Mouse (Mus musculus) small intestine, adult 2 months (tissue): ENCODE measurements around the gene Abcf2. TPM values are rescaled to one million over a fixed set of nuclear protein-coding genes. Genes with fewer than 3 reads are reported as not detected.

ENCODE experiments used
- H3K27ac ChIP-seq: fragments of 200-500 bp; 2 replicates; pipeline ENCODE4 v1.5.1; 2012; ENCODE audit warnings: low read depth, low read length, control low read depth, inconsistent platforms; ENCODE audit not compliant: insufficient read depth
- H3K27me3 ChIP-seq: fragments of 200-500 bp; 2 replicates; pipeline ENCODE4 v1.6.1; 2012; ENCODE audit warnings: mild to moderate bottlenecking, moderate library complexity, low read length, inconsistent platforms; ENCODE audit not compliant: control insufficient read depth, insufficient read depth
- H3K36me3 ChIP-seq: fragments of 200-500 bp; 2 replicates; pipeline ENCODE4 v1.6.1; 2012; ENCODE audit warnings: mild to moderate bottlenecking, low read length, control low read depth, inconsistent platforms; ENCODE audit not compliant: control insufficient read depth, insufficient read depth
- H3K4me1 ChIP-seq: fragments of 200-500 bp; 2 replicates; pipeline ENCODE4 v1.6.1; 2012; ENCODE audit warnings: low read length, inconsistent platforms, mixed read lengths; ENCODE audit not compliant: control insufficient read depth, insufficient read depth, insufficient read length
- H3K4me3 ChIP-seq: fragments of 200-500 bp; 2 replicates; pipeline ENCODE4 v1.5.1; 2012; ENCODE audit warnings: low read depth, mild to moderate bottlenecking, control low read depth, inconsistent platforms, low read length, moderate library complexity
- CTCF ChIP-seq: fragments of 200-500 bp; IDR thresholded peaks from 2 replicates; pipeline ENCODE4 v1.5.1; 2012; ENCODE audit warnings: low read depth, mild to moderate bottlenecking, control low read depth, inconsistent platforms, low read length, moderate library complexity, mixed read lengths; ENCODE audit not compliant: insufficient replicate concordance, insufficient read length; ENCODE audit errors: extremely low read depth
- POLR2A ChIP-seq: fragments of 200-500 bp; IDR thresholded peaks from 2 replicates; pipeline ENCODE4 v1.6.1; 2012; ENCODE audit warnings: low read depth, mild to moderate bottlenecking, control low read depth, inconsistent platforms, low read length, moderate library complexity
- WGBS: fragments of 180-500 bp; shearing (Covaris S2); methylation state at CpG from one replicate; pipeline ENCODE4 v1.1.7; 2018; 5-methylcytosine and 5-hydroxymethylcytosine counted together
- polyA plus RNA-seq: library from polyadenylated mRNA; depleted of rRNA; stranded (reverse); fragments of >200 nt; gene quantifications from 2 replicates; pipeline ENCODE4 v1.2.3, GENCODE M21; 2012

The Abcf2 gene
- polyA plus RNA-seq, 1 experiment, result 32.3 TPM

GRCm38 (mm10) chr5:24595786-24596380, 18.6 kb upstream of the Abcf2 start:
- Histone ChIP-seq H3K4me1 (peaks cover 11% of the 10 kb centered on the region), H3K4me3 (no peak overlapping the region), H3K36me3 (peaks cover 11% of the 10 kb centered on the region; the same call in 1 of the 2 replicates), H3K27ac (no peak overlapping the region), H3K27me3 (peaks cover 10% of the 10 kb centered on the region)
- 76% methylated on average over 14 of the region's 14 CpGs for WGBS
- TF ChIP-seq CTCF, result no peak
- TF ChIP-seq POLR2A, result no peak

GRCm38 (mm10) chr5:24595261-24595660, 18.0 kb upstream of the Abcf2 start:
- WGBS, result 89% methylated on average over 5 of the region's 5 CpGs
- no peak for TF ChIP-seq CTCF
- TF ChIP-seq POLR2A, result no peak

GRCm38 (mm10) chr5:24594346-24594745, 17.1 kb upstream of the Abcf2 start:
- peaks cover 10% of the 10 kb centered on the region for H3K27me3 ChIP-seq
- no peak for TF ChIP-seq CTCF
- no peak for TF ChIP-seq POLR2A
- 95% methylated on average over 5 of the region's 5 CpGs for WGBS
- peaks cover 11% of the 10 kb centered on the region for H3K4me1 ChIP-seq
- H3K36me3 ChIP-seq, result peaks cover 11% of the 10 kb centered on the region; the same call in 1 of the 2 replicates
- H3K27ac ChIP-seq, result no peak overlapping the region
- no peak overlapping the region for H3K4me3 ChIP-seq

More at GRCm38 (mm10) chr5:24595261-24595660, 18.0 kb upstream of the Abcf2 start:
- Histone ChIP-seq H3K27me3 (peaks cover 10% of the 10 kb centered on the region), H3K4me1 (peaks cover 11% of the 10 kb centered on the region), H3K36me3 (peaks cover 11% of the 10 kb centered on the region; the same call in 1 of the 2 replicates), H3K27ac (no peak overlapping the region), H3K4me3 (no peak overlapping the region)

GRCm38 (mm10) chr5:24593928-24594327, 16.7 kb upstream of the Abcf2 start:
- H3K4me3 ChIP-seq, result no peak overlapping the region
- WGBS, result 78% methylated on average over 10 of the region's 10 CpGs
- H3K27ac ChIP-seq, result no peak overlapping the region
- H3K4me1 ChIP-seq, result peaks cover 11% of the 10 kb centered on the region
- H3K36me3 ChIP-seq, result peaks cover 11% of the 10 kb centered on the region; the same call in 1 of the 2 replicates
- TF ChIP-seq CTCF, result no peak
- TF ChIP-seq POLR2A, result no peak
- H3K27me3 ChIP-seq, result peaks cover 7% of the 10 kb centered on the region; the same call in 1 of the 2 replicates

GRCm38 (mm10) chr5:24593230-24593629, 16.0 kb upstream of the Abcf2 start:
- H3K4me3 ChIP-seq, result no peak overlapping the region
- peaks cover 8% of the 10 kb centered on the region for H3K4me1 ChIP-seq
- no peak for TF ChIP-seq POLR2A
- no peak for TF ChIP-seq CTCF
- no peak overlapping the region for H3K27ac ChIP-seq
- WGBS, result 87% methylated on average over 10 of the region's 10 CpGs
- H3K36me3 ChIP-seq, result peaks cover 11% of the 10 kb centered on the region; the same call in 1 of the 2 replicates
- peaks cover under 1% of the 10 kb centered on the region; the same call in 1 of the 2 replicates for H3K27me3 ChIP-seq

GRCm38 (mm10) chr5:24592471-24593160, 15.3 kb upstream of the Abcf2 start:
- H3K27ac ChIP-seq, result no peak overlapping the region
- no peaks in the 10 kb centered on the region for H3K27me3 ChIP-seq
- peaks cover 12% of the 10 kb centered on the region for H3K4me1 ChIP-seq
- H3K4me3 ChIP-seq, result no peak overlapping the region
- H3K36me3 ChIP-seq, result peaks cover 11% of the 10 kb centered on the region; the same call in 1 of the 2 replicates
- WGBS, result 77% methylated on average over 21 of the region's 21 CpGs
- TF ChIP-seq POLR2A (no peak), CTCF (no peak)
